Mouse (Mus musculus): ENCODE measurements at regions not wholly inside any gene's neighbourhood (a gene's known extent, or its start where the extent isn't known, plus 50 kb on each side); places are given as distances from the start of the nearest gene placed in this dataset.

DNA sequence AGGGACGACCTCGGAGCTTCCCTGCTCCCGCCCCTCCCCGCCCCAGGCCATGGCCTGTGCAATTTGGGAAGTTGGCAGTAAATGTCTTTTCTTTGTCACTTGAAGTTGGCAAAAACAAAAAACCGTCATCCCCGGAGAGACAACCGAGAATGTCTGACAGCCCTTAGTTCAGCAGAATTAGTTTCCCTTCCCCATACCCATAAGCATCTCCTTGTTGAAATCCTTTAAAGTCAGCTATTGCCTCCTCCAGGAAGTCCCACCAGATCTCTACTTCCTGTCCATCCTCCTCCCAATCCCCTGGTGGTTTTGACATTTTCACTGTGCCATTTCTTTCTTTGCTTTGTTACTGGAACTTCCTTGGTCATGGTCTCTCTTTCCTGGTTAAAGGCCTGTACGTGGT, 54.8 kb downstream of the Foxb1 start:
- CTCF ChIA-PET, result no interaction called here

DNA sequence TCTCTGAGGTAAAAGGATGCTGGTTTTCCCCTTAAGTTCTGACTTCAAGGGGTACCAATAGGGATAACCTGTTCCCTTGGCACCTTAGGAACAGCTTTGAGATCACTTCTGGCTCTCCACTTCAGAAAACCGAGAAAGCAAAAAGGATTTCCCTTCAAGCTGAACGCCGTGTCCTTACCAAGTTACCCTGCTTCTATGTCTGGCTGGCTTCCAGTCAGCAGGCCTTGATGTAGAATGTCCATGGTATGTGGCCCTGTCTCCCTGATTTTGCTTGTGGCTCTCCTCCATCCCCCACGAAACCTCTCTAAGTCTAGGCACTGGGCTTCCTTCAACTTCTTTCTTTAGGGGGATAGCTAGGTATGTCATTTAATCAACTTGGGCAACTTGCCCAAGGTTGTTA, 55.7 kb downstream of the Foxb1 start:
- CTCF ChIA-PET, result no interaction called here

DNA sequence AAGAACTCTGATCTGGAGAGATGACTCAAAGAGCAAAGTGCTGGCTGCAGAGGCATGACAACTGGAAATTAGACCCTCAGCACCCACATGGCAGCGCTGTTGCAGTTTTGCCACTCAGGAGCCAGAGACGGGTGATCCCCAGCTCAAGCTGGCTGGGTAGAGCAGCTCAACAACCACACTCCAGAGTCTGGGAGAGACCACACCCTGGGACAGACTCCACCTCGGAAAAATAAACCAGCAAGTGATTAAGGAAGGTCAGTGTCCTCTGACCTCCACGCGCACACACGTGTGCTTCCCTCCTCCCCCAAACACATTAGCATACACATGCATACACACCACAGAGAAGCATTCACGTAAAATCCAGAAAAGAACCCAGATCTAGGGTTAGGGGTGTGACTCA, 57.0 kb downstream of the Foxb1 start:
- CTCF ChIA-PET, result no interaction called here

DNA sequence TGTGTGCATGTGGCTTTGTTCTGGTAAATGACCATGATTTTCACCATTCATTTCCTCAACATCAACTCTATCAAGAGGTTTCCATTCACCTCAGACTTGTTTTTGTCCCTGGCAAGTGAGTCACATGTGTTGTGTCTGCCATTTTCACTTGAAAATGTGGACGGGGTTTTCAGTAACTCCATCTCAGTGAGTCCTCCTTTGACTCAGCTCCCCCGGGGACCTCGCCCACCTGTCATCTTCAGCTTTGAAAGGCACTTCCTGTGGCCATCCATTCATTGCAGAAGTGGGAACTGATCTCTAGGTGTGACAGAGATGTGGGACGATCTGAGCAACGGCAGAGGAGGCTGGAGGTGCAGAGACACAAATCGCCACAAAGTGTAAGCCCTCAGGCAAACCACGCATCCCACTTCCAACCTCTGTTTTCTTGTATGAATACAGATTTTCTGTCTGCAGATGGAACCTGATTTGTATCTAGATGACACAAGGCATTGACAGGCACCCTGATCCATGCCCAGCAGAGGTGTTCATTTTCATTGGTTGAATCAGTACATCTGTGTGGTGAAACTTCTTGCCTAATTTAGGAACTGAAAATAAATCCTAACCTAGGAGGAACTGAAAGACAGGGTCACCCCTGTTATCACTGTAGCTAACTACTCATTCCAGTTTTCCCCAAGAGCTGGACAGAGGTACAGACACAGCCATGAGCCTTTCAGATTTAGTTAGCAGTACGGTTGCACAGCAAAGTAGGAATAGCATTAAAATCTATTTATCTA, 58.4 kb downstream of the Foxb1 start:
- CTCF ChIA-PET, result no interaction called here

DNA sequence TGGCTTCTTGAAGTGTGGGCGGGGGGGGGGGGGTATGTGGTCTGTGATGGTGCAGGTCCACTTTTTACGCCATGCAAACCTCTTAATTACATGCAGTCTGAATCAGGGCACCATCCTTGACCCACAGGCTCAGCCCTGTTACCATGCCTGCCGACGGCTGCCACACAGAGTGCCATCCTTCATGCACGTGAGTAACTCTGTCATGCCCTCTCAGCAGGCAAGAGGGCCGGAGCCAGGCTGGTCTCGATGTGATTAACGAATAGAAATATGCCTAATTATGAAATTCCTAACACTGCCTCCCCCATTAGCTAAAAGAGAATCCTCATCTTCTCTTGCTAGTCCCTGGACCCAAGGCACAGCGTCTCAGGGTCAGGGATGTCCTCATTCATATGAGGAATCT, 60.0 kb downstream of the Foxb1 start:
- CTCF ChIA-PET, result no interaction called here

DNA sequence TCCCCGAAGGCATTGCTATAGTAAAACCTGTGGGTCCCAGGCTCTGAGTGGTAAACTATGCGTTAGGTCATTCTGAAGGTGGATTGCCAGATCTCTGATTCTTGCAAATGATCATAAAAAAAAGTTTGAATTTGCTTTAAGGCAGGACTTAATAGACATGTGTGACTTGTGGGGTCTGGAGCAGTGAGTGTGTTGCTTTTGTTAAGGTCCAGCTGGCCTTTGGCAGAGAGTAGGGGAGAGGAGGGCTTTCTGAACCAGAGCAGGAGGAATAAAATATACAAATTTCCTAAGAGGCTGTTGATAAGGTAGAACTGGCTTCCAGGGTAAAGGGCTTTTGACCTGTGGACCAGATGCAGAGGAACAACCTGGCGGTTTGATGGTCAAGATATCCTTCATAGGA, 69.0 kb downstream of the Foxb1 start:
- CTCF ChIA-PET, result no interaction called here

DNA sequence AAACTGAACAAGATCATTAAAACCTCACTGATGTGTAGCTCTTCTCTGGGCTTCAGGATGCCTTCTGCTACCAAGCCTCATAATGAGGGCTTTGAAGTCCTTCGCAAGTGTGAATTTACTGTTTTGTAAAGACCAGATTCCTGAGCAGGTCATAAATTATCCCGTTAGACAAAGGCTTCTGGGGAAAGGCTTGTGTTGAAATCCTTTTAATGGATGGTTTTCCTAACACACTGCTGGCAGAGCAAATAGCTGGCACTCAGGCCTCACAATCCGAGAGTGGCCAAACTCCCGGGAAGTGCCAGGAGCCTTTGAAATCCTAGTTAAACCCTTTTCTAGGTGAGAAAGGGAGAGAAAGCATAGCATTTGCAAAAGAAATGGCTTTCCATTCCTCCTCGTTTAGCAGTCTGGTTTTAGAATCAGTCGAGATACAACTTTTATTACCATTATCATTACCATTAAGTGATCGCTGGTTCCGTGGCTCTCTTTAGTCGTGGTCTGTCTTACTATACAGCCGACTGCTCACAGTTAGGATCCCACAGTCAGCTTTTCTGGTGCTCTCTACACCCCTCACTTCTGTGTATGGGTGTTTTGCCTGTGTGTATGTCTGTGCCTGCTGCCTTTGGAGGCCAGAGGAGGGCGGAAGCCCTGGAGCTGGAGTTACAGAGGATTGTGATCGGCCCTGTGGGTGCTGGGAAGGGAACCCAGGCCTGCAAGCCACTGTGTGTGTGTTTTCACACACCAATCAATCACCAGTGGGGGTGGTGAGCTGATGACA, 73.2 kb downstream of the Foxb1 start:
- CTCF ChIA-PET, result no interaction called here

DNA sequence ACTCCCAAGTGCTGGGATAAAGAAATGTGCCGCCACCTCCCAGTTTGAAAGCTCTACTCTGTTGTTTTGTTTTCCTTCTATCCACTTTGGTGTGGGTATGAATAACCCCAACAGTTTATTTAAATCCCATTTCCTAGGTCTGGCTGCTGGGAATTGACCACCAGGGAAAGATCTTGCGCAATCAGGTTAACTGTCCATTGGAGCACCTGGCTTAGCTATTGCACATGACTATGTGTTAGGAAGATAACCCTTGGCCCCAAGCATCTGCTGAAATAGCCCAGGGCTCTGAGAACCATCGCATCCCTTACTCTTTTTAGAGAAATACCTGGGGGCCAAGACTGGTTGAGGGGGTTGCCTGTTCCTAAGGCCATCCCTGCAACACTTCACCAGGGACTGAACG, 74.0 kb downstream of the Foxb1 start:
- CTCF ChIA-PET, result no interaction called here

DNA sequence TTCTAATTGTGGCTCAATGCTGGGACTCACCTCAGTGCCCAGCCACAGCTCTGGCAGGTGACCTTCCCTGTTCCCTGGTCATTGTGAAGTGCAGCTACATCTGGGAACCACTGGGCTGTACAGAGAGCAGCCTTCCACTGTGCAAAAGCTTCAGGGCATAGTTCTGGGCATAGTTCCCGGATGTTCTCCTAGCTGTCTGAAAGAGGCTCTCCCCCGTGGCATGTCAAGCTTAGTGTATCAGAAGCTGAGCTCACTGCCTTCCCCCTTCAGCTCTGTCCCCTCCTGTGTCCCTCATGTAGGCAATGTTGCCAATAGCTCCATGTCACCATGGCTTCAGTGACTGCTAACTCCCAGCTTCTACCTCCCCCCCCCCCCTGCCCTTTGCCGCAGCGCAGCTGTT, 75.1 kb downstream of the Foxb1 start:
- CTCF ChIA-PET, result no interaction called here

DNA sequence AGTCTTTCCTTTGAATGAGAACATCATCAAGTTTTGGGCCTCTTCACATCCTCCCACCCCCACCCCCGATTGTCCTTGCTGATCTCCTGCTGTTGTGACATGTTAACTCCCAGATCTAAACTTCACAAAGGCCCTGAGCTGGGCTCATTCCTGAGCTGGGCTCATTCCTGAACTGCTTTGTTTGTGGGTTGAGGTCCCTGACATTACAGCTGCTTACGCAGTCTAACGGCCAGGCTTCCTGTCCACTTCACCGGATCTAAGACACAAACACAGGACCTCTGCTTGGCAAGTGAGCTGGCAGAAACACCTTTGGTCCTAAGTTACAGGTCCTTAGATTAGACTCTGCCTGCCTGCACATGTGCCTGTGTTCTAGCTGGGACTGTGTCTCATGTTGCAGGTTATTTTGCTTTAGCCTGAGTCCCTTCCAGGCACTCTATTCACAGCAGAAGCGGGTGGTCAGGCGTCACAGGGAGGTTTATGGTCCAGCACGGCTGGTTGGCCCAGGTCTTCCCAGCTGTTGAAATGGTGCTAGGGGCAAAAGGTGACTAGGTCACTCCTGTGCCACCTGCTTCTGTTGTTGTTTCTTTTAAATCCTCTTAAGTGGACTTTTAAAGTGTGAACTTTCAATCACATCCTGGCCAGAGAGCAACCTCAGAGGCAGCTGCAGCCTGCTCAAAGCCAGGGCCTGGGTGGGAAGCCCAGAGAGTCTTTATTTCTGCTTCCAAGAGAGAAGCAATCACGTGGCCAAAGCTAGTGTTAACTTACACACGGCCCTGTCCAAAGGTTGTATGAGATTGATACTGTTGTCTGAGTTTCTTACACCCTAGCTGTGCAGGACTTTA, 79.1 kb downstream of the Foxb1 start:
- CTCF ChIA-PET, result no interaction called here

DNA sequence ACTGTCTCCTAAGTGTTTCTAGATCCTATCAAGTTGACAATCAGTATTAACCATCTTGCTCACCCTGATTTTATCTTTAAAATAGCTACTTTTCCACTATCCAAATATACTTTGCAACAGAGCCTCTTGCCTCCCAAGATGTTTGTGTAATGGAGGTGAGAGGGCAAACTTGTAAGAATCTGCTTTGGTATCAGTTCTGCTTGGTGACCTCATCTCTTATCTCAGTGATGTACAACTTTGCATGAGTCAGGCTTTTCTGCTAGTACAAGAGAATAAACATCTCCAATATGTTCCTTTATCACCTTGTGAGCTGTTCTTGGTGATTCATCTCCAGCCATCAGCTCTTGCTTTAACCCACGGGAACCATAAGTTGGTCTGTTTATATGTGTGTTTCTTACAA, 82.1 kb downstream of the Foxb1 start:
- CTCF ChIA-PET, result no interaction called here

DNA sequence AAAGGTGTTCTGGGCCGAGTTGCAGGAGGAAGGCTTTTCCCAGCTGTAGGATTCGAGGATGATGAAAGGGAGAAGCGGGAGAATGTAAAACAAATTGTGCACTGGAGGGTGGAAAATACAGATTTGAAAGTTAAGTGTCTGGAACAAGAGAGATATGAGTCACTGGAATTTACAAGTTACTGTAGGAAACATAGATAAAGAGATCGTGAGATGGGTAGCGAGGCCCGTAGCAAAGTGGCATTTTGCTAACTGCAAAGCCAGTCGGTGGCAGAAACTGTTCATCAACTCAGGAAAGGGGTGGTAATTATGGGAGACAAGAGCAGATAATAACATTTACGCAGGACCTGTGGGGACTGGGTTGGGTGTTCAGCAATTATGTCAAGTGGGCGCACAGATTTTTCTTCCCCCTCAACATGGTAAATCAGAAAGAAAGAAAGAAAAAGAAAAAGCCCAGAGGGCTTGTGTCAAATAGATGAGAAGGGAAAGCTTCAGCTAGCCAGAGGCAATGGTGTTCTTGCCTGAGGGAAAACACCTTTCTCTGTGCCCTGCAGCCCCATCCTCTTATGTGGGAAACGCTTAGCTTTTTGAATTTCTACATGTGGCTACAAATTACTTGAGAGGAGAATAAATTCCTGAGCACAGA, 87.2 kb downstream of the Foxb1 start:
- CTCF ChIA-PET, result no interaction called here

DNA sequence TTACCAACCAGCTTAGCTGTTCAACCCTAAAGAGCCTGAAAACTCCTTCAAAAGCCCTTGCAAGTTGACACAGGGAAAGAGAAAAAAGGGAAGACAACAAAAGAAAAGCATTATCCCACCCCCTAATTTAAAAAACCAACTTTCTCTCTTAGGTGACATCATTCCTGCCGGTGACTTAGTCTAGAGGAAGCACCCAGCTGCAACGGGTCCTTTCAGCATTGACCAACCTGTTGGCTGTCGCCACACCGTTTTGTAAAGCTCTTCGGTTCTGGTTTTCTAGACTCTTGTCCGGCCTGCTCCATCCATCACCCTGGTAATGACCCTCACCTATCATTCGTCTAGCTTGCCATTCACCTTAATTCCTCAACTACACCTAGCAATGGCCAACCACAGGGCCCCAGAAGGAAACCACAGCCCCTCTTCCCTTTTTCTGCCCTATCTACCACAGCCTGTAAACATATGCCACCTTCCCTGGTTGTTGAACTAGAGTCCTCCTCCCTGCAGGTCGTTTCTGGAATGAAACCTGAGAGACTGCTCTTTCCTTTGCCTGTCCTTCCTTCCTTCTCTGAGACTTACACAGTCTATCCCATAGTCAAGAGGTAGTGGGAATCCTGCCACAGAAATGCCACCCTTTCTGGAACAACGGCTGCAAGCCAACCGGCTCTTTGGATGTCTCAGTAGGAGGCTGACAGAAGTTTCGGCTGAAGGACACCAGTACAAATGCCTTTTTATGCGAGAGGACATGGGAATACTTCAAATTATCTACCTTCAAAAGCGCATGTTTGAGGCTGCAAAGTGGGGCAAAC, 87.9 kb downstream of the Foxb1 start:
- CTCF ChIA-PET, result interaction anchor here (0.8 kb wide), 1 partner anchor 58 kb away, joined by 7 read pairs; no protein-coding TSS in a partner anchor

DNA sequence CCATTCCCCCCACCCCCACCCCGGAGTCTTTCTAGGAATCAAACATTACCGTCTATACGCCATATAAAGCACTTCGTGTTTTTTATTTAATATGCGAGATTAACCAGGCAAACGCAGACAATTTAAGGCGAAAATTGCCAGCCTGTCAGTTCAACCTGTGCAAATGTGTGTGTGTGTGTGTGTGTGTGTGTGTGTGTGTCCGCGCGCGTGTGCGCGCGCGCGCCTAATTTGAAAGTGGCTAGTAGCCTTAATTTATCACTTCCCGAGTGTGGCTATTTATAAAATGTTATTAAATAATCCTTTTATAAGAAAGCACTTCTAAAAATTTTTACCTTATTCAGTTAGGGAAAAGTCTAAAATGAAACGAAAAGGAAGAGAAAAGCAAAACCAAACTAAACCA, 89.5 kb downstream of the Foxb1 start:
- CTCF ChIA-PET, result no interaction called here

DNA sequence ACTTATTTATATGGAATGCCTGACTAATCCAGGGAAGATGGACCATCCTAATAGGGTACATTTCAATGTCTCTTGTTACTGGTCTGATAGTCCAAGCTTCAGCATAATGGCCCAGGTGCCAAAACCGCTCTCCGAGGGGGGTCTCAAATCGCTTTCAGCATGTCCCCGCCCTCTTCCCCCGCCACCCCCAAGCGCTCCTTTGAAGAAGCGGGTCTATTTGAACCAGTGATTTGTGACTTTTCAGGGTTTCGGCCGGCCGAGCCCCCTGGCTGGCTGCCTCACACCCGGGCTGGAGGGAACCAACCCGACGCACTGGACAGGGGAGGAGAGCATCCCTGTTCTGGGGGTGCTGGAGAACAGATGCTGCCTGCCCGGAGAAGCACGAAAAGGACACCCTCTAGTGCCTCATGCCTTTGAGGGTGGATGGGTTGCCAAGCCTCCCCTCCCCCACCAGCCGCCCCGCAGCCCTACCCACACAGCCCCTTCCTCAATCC, 90.1 kb downstream of the Foxb1 start:
- CTCF ChIA-PET, result no interaction called here

DNA sequence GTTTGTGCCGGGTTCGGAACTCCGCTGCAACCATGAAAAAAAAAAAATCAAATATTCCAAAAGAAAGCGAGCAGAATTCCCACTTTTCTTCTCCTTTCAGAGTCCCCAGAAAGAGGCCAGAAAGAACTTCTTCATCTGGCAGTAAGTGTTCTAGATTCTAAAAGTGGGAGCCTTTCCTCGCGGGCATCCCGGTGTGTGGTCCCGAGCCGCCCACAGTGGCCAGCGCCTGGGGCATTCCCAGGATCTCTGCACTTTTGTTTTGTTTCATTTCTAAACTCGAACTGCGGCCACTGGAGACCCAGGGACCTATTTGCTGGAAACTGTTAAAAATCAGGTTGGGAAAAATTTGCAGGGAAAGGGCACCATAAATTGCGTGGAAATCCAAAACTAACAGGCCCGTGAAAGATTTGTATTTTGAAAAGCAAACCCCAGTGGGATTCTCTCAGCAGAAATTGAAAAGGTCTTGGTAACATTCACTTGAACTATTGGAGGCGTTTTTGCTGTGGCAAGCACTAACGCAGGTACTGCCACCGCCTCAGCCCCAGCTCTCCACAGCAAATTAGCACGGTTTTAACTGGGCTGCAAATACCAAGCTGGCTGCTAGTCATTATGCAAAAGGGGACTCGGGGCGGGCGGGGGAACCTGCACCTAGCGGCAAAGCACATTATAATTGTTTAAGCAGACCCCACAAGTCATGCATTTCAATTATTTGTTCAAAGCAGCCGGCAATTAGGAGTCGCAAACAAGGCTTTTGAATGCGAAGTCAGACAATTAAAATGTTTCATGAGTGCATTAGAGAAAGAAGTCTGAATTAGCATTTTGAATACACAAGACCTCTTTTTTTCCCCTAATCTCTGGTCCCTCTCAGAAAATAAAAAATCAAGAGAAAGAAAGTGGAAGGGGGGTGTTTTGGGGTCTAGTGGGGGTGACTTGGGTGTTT, 90.9 kb downstream of the Foxb1 start:
- CTCF ChIA-PET, result no interaction called here

DNA sequence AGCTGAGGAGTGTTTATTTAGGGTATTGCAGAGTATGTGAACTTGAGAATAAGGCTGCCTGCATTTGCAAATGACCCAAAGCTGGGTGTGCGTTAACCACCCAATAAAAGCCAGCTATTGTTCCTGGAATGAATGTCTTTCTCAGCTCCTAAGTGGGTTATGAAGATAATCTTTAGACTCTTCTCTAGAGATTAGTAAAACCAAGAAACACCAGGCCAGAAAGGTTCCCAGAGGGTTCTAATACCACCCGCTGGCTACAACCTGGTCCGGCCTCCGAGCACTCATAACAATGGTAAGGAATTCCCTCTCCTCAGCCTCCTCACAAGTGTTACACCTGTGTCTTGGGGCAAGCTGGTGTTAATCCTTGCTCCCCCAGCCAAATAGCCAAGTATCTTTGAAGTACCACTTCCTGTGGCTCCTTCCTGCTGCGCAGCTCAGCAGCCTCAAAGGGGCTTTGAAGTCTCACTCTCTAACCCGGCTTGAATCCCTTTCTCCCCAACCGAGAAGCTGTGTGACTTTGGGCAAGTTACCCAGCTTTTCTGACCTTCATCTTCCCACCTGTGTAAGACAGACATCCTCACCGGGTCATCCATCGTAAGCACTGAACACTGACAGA, 92.2 kb downstream of the Foxb1 start:
- CTCF ChIA-PET, result no interaction called here

DNA sequence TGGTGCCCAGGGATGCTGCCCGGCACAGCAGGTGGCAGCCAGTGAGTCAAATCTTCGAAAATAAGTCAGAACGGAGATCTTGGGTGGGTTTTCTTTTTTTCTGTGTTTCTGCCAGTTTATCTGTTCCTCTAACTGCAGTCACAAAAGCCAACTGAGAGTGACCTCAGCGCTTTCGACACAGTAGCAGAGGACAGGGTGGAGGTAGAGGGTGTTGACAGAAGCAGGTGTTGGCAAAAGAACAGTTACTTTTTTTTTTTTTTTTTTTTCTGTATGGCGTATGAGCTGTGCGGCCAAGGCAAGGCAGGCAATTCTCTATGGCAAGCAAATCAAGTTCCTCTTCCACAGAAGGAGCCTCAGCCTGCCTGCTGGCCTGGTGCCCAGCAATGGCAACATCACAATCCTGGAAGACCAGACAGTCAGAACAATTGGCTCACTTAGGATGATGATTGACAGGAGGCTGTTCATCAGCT, 93.6 kb downstream of the Foxb1 start:
- CTCF ChIA-PET, result no interaction called here

DNA sequence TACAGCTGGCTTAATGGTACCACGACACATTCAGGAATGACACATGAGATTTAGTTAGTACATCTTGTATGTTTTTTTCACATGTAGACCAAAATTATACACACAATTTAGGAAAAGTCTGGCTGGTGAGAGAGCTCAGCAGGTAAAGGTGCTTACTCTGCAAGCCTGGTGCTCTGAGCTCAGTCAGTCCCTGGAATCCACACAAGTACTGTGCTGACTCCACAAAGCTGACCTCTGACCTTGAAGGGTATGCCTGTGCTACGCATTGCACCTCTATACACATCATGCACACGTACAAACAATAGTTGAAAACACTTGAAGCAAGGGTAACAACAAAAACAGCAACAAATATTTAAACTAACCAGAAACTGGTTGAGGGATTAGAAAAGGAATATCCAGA, 96.5 kb downstream of the Foxb1 start:
- CTCF ChIA-PET, result no interaction called here

DNA sequence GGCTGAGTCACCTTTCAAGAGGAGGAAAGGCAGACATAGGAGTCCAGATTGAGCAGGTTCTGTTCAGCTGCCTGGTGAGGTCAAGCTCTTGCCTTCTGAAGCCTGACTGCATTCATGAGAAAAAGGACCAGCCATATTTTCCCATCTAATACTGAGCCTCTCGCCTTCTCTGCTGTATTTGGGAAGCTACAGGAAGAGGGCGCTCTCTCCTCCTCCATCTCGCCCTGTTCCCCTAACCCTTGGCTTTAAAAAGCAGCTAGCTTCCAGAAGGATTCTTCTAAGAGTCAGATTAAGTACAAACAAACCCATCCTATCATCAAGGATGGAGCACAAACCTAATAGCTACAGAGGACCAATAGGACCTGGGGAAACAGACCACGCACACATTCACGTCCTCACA, 98.3 kb downstream of the Foxb1 start:
- CTCF ChIA-PET, result no interaction called here

All from spleen, embryonic (tissue).